Mouse (Mus musculus) adrenal gland, postnatal 14 days (tissue): Measurements from ENCODE around the gene Gpr87. TPM values are rescaled to one million over a fixed set of nuclear protein-coding genes. Genes with fewer than 3 reads are reported as not detected.

Experiments used
- DNase-seq: peaks from one replicate; pipeline ENCODE4 v3.0.0; 2021; ENCODE audit warnings: mixed read lengths
- total RNA-seq: library from RNA; stranded (reverse); gene quantifications from 2 replicates; pipeline ENCODE4 v1.2.3, GENCODE M21; 2021

Gene Gpr87
- total RNA-seq, 1 experiment from 2014 or later: not detected

GRCm38 (mm10) chr3:59187336-59187735 lies 7.6 kb downstream of the Gpr87 start:
- no peak for DNase-seq

DNA sequence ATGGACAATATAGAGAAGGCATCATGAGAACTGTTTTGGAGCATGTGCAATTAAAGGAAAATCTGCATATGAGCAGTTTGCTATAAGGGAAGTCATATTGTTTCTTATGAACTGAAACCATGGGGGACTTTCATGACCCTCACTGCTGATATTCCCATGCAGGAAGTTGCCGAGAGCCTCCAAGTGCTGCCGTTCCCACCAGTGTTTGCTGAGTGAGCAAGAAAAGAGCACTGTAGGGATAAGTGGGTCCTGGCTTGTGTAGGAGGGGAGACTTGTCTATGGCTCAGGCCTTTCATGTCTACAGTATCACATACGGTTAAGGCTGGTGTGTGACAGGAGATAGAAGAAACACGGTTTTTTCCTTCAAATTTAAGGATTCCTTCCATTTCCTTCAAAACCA lies 9.2 kb downstream of the Gpr87 start:
- no peak for DNase-seq

GRCm38 (mm10) chr3:59182129-59182528 lies 12.8 kb downstream of the Gpr87 start:
- DNase-seq: no peak

DNA sequence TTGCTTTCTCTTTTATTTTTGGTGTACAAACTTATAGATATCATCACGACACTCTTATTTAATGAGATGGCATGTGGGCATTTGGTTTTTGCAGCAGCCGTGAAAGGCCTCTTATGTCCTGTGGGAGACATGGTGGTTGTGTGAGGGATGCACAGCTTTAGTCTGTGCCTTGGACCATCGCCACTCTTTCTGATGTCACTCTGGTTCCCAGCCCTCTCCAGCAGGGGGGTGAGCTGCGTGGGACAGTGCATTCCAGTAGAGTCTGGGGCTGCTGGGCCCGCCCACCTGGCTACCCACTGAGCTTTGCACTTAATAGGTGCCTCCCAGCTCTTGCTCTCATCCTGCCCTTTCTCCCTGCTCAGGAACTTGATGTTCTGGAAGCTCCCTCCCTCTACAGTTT lies 13.8 kb downstream of the Gpr87 start:
- DNase-seq: no peak

DNA sequence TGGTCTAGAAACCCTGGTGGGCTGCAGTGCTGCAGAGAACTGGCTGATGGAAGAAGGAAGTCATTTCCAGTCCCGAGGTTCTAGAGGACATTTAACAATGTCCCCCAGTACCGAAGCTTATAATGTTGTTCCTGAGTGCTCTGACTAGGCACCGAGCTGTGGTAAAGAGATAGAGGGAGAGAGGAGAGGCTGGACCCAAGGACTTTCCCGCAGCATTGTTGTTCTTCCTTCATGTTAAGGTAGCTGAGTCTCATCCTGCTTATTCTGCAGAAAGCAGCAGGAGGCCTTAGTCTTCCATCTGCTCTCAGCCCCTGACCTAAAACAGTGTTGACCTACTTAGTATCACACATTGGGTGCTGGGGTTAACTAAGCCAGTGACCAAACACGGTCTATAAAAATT lies 18.0 kb downstream of the Gpr87 start:
- DNase-seq: no peak

DNA sequence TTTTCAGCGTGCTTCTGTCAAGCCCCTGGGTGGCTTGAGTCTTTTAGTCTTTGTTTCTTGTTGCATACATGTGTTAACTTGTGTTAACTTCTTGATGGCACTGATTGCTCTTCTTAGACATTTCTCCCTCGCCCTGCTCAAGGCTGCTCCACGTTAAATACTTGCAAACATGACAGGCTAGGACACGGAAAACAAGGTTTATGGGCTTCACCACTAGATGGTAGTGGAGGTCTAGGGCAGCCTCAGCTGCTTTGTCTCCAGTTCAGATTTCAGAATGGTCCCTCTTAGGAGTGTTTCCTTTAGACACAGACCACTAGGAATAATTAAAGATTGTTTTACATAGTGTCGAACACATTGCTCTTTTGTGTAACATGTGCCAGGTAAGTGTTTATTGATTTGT lies 19.7 kb downstream of the Gpr87 start:
- DNase-seq: peak; percentile 74

- DNase-seq: no peak
These were observed 20.3 kb downstream of the Gpr87 start for GRCm38 (mm10) chr3:59174426-59175154.

GRCm38 (mm10) chr3:59169921-59170627 lies 24.8 kb downstream of the Gpr87 start:
- no peak for DNase-seq

DNA sequence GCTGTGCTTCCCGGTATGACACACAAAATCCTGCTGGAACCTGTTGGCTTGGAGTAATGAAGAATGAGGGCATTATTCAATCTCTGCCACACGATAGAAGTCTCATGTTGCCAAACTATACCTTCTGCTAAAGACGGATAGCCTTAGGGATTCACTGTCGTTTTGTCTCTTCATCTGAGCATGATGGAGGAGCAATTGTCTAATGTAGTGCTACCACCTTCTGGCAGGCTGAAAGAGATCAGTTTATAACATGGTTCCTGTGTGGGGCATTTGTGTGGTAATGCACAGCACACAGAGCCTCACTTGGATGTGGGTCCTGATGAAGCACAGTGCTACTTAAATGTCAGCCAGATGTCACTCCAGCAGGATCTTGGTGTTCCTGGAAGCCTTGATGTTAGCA lies 25.7 kb downstream of the Gpr87 start:
- no peak for DNase-seq

GRCm38 (mm10) chr3:59168476-59168875 lies 26.4 kb downstream of the Gpr87 start:
- DNase-seq: no peak

- no peak for DNase-seq
These were observed 27.4 kb downstream of the Gpr87 start for GRCm38 (mm10) chr3:59167417-59168054.

GRCm38 (mm10) chr3:59160465-59160864 lies 34.4 kb downstream of the Gpr87 start:
- DNase-seq: no peak

GRCm38 (mm10) chr3:59157048-59157447 lies 37.9 kb downstream of the Gpr87 start:
- DNase-seq: no peak

- DNase-seq: no peak
These were observed 39.5 kb downstream of the Gpr87 start for GRCm38 (mm10) chr3:59155404-59155803.

GRCm38 (mm10) chr3:59154888-59155287 lies 40.0 kb downstream of the Gpr87 start:
- DNase-seq: no peak

- DNase-seq: peak; percentile 38
These were observed 41.5 kb downstream of the Gpr87 start, which contains the start of gene P2ry14 for GRCm38 (mm10) chr3:59153424-59153823. Gene P2ry14 (minus strand): TSS chr3:59153618.

- DNase-seq: no peak
These were observed 44.3 kb downstream of the Gpr87 start for GRCm38 (mm10) chr3:59150624-59151023.

DNA sequence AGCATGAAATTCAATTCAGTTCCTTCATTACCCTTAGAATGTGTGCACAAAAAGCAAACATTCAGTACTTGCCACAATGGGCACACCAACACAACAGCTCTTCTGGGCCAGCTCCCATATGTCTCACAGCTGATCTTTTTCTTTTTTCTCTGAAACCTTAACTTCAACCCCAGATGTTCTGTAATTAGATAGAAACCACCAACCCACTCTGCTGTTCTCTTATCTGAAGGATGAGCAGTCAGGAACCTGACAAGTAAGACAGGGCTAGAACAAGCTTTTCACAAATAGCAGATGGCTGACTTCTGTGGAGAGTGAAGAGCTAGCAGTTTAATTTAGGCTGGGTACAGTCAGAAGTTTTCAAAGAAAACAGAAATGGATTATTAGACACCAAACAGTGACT lies 45.3 kb downstream of the Gpr87 start:
- no peak for DNase-seq

DNA sequence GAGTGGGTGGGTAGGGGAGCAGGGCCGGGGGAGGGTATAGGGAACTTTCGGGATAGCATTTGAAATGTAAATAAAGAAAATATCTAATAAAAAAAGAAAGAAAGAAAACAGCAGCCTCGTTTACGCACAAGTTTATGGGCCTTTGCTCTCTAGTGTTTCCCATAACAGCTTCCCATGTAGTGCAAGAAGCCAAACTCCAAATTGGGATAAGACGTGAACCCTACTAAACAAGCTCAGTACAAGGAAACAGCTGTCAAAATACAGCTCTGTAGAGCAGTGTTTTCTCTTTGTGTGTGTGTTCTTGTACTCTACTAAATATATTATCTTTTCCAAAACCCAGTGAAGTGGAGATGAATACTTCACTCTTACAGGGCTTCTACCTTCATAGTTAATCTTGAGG lies 49.7 kb downstream of the Gpr87 start:
- DNase-seq: no peak

- peak; percentile 25 for DNase-seq
These were observed 53.2 kb downstream of the Gpr87 start for GRCm38 (mm10) chr3:59141507-59142305.

- peak; percentile 38 for DNase-seq
These were observed 54.0 kb downstream of the Gpr87 start for GRCm38 (mm10) chr3:59140941-59141340.

- no peak for DNase-seq
These were observed 54.8 kb downstream of the Gpr87 start for GRCm38 (mm10) chr3:59140115-59140514.
